Mouse (Mus musculus) gastrocnemius, postnatal 14 days (tissue): ENCODE measurements at regions not wholly inside any gene's neighbourhood (a gene's known extent, or its start where the extent isn't known, plus 50 kb on each side); places are given as distances from the start of the nearest gene placed in this dataset.
"Not testable (repeated sequence)": the region's sequence is repeated elsewhere in the genome, so short reads cannot be mapped to it uniquely, and the experiment has no call there.

Experiments
- DNase-seq: peaks from one replicate; pipeline ENCODE4 v3.0.0; 2021; ENCODE audit warnings: mixed read lengths
- intact Hi-C: fragments of 180-260 bp; cut with DNase I; formaldehyde crosslinking; loops from one replicate; pipeline ENCODE4 v1.15.1; 2025; ENCODE audit warnings: low total_unique reads

GRCm38 (mm10) chr1:14109190-14109482 lies 1984.0 kb downstream of the 4930444P10Rik start:
- no peak for DNase-seq
- intact Hi-C loops: no loop called here

GRCm38 (mm10) chr1:14108450-14109189 lies 1984.5 kb downstream of the 4930444P10Rik start:
- intact Hi-C loops: no loop called here
- DNase-seq: peak; percentile 38

GRCm38 (mm10) chr1:14105521-14105920 lies 1987.6 kb downstream of the 4930444P10Rik start:
- DNase-seq, intact Hi-C loops: not testable (repeated sequence)

DNA sequence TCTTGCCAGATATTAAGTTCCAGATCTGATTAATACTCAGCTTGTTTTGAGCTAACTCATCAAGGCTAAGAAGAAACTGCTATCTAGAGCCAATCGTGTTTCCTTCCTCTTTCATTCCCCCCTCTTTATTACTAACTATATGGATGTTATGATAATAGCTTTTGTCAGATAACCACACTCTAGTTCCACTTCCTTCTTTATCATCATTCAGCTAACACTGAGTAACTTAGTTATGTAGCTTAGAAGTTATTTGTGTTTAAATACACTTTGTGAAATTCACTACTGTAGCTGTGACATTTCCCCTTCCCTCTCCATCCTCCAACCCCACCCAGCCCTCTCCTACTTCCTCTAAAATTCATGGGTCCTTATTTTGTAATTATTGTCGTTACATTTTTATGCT lies 1988.6 kb downstream of the 4930444P10Rik start:
- intact Hi-C loops: no loop called here
- DNase-seq: no peak

DNA sequence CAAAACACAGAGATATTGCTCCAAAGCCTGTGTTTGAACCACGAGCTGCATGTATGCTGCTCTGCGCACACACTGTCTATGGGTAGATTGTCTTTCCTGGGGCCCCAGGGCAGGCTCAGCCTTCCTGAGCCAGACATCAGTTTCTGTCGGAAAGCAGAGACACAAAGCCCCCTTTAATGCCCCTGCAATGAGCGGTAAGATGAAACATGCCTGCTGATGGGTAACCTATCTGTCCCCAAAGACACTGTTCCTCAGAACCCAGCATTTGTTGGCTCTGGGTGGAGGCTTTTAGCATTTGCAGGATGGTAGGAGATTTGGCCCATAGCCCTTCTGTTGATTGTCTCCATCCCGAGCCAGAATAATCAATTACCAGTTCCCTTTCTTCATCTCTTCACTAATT lies 1994.1 kb downstream of the 4930444P10Rik start:
- DNase-seq: no peak
- intact Hi-C loops: no loop called here

GRCm38 (mm10) chr1:14097567-14098228 lies 1995.4 kb downstream of the 4930444P10Rik start:
- DNase-seq: no peak
- intact Hi-C loops: no loop called here

DNA sequence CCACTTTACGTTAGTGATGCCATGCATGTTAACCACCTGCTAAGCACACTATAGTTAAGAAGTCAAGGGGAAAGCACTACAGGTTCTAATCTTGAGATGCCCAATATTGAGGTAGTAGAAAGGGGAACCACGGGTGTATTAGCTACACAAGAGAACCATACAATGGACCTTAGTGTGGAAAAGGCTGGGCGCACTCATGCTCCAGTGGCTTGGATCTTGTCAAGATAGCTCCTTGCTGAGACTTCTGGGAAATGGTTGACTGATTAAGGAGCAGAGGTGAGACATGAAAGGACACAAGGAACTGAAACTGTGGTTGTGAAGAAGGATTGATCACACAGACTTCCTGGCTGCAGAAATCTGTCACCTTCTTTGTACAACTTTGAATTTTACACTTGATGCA lies 2028.3 kb downstream of the 4930444P10Rik start:
- DNase-seq: no peak
- intact Hi-C loops: no loop called here

DNA sequence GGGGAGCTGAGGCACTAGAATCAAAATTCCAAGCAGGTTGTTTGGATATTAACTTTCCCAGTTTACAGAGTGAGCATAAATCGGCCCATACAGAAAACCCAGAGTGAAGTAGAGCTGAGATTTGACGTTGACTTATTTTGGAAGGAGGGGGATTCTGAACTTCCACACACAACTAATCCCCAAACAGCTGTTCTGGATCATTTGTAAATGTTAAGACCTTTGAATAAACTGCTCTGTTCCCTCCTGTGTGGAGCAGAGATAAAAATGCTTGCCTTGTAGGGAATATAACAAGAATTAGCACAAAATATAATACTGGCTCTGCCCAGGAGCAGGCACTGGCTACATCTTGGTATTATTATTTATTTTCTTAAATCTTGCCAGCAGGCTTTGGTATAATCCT lies 2057.0 kb downstream of the 4930444P10Rik start:
- DNase-seq: no peak

DNA sequence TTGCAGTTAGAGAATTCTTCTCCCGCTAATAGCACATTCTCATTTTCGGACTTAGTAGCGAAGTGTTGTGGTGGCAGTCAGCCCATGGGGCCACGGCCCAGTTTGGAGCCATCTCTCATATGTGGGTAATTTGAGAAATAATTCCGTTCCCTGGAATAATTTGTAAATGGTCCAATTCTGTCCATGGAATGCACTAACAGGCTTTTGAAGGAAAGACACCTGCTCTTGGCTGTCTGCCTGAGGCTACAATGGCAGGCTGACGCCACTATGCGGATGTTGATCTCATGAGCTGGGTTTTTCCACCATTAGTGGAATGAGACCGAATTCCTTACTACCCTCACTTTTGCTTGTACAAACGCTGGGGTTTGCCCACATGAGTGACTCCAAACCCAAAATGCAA lies 2081.6 kb downstream of the 4930444P10Rik start:
- intact Hi-C loops: no loop called here

More for the DNA sequence above, 2057.0 kb downstream of the 4930444P10Rik start:
- intact Hi-C loops: no loop called here

DNA sequence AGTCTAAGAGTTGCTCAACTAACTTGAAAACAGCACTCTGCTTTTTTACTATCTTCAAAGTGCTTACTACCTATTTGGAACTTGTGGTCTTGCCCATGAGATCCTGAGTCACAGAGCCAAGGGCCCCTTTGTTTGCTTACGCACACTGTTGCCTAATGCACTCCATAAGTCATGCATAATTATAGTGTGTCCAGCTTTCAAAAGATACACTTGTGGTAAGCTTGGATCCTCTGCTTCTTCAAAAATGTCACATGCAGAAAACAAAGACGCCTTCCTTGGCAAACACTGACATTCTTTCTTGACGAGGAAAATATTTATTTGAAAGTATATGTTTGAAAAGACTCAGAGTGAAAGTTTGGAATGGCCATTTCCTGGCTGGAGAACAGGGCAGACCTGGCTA lies 2082.3 kb downstream of the 4930444P10Rik start:
- DNase-seq: no peak
- intact Hi-C loops: no loop called here

More for the DNA sequence above, 2081.6 kb downstream of the 4930444P10Rik start:
- DNase-seq: no peak

- intact Hi-C loops: no loop called here
- DNase-seq: no peak
Measured at GRCm38 (mm10) chr1:14002550-14002949, 2090.6 kb downstream of the 4930444P10Rik start.

- intact Hi-C loops: no loop called here
- DNase-seq: no peak
Measured at GRCm38 (mm10) chr1:14001431-14001830, 2091.7 kb downstream of the 4930444P10Rik start.

- DNase-seq: no peak
- intact Hi-C loops: no loop called here
Measured at GRCm38 (mm10) chr1:14000605-14001395, 2092.3 kb downstream of the 4930444P10Rik start.

- intact Hi-C loops: no loop called here
- DNase-seq: no peak
Measured at GRCm38 (mm10) chr1:13998178-13998708, 2094.9 kb downstream of the 4930444P10Rik start.

DNA sequence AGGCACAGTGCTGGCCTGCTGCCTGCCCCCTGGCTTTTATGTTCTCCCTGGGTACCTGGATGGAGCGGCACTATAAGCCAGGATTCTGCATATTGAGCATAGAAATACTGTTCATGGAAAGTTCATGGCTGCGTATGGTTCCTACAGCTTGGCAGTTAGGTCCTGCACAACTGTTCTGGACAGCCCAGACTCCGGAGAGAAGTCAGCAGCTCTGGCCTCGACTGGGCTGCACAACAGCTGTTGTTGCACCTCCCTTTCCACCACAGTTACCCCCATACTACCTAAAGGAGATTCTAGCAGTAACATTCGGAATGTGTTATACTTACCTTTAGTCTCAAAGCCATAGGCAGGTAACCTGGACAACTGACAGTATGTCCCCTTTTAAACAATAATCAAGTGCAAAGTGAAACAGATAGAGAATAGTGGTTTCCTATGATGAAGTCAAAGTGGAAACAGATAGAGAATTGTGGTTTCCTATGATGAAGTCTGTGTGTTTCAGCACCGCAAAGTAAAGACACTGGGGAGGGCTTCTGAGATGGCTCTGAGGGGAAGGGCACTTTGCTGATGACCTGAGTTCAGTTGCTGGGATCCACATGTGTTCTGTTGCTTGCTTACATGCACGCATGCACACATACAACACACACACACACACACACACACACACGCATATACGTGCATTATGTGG lies 2099.2 kb downstream of the 4930444P10Rik start:
- intact Hi-C loops: no loop called here
- DNase-seq: no peak

DNA sequence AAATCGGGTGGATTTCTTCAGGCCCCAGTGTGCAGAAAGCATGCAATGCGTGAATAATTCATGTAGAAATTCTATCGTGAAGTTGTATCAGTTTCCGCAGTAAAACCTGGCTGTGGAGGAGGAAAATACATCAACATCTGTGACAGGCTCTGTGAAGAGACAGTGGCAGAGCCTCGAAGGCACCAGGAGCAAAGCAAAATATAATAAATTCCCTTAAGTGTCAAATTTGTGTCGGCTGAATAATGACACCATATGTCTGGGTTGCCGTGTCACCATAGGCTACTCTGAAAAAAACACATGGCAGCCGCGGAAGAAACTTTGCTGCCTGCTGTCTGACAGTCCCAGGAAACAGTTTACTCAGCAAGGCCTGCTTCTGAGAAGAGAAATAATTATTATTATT lies 2100.1 kb downstream of the 4930444P10Rik start:
- intact Hi-C loops: no loop called here
- DNase-seq: no peak

DNA sequence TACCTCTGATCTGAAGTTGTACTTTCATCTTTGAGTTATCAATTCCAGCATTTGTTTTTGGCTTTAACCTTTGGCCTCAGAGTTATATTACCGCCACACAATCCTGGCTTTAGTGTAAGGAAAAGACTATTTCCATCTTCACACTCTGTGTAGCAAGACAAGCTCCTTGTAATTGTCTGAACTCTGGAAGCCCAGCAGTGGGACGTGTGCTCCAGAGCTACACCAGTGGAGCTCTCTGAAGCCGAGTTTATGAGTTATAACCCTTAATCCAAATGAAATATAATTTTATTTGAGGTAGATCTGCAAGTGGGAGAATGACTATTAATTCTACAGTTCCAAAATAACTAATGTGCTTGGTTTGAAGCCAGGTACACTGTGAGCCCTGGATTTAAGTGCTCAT lies 2103.8 kb downstream of the 4930444P10Rik start:
- intact Hi-C loops: no loop called here
- no peak for DNase-seq

GRCm38 (mm10) chr1:13984833-13985232 lies 2108.3 kb downstream of the 4930444P10Rik start:
- intact Hi-C loops: no loop called here
- no peak for DNase-seq

- intact Hi-C loops: no loop called here
- no peak for DNase-seq
Measured at GRCm38 (mm10) chr1:13980273-13980672, 2112.9 kb downstream of the 4930444P10Rik start.

DNA sequence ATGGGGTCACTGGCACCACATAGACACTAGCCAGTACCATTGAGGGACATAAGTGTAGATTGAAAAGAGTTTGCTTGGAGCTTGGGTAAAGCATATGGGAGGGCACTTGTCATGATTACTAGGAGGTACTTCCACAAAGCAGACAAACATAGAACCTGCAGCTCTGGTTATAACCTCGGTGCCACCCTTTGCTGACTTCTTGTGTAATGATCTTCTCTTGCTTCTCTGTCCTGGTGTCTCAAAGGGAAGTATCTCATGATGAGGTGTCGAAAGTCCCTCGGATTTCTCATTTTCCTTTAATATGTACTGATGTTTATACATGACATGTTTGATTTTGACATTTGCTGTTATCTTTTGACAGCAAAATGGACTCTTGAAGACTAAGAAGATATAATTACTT lies 2114.5 kb downstream of the 4930444P10Rik start:
- DNase-seq: no peak
- intact Hi-C loops: no loop called here
